Mouse (Mus musculus): Measurements from ENCODE around the gene Cldn34c1. TPM values are rescaled to one million over a fixed set of nuclear protein-coding genes. Genes with fewer than 3 reads are reported as not detected.
"Not testable (repeated sequence)": the region's sequence is repeated elsewhere in the genome, so short reads cannot be mapped to it uniquely, and the experiment has no call there.

Gene Cldn34c1
- polyA plus RNA-seq (2015; fragmentation: Nextera tagmentation; extraction: Ambion mirVana): 4.8 and 5.5 TPM in 2 replicates

DNA sequence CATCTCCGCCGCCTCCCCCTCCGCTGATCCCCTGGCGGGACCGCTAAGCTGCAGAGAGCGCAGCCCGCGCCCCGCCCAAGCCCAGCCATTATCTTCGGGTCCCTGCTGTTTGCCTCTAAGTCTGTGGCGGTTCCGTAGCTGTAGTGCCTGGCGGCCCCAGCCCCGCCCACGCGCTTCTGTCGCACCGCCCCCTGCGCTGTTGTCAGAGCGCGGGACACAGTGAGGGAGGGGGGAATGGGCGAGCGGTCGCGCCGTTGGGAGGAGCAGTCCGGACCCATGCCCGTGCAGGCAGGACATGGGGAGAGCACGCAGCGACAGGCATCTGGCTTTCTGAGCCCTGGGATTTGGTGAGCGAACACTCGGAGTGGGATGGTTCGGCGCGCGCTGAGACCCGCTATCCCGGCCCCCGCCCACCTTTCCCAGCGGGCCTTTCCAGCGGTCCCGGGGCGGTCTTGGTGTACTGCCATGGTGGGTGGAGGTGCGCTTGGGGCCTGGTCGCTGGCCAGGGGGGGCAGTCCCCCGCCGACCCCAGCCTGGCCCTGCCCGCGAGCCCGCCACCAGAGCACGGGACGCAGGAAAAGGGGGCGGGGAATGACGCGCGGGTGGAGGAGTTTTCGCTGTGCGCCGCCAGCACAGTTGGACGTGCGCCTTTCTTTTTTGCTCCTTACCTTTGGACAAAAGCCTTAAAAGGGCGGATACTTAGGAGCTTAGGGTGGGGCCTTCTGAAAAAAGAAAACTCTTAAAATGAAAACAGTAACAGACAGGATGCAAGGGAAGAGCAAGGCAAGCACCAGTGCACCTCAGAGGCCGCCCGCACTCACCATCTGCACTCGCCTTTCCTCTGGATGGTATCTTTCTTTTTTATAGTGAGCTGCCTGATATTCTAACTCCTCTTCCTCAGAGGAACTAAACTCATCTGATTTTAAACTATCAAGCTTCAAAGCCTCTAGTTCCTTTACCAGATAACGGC is at the start of gene Cldn34c1:
Gene Cldn34c1, plus strand, starts transcription at position 205 of the 970 bp plus-strand sequence.
- DNase-seq (ENCODE audit: low spot score): peak; percentile 73
- Histone ChIP-seq H3K4me1 (replicated peaks; ENCODE audit: control insufficient read depth, insufficient read depth) (no peaks in the 10 kb centered on the region), H3K36me3 (ENCODE audit: control insufficient read depth, insufficient read depth, low read length) (no peaks in the 10 kb centered on the region), H3K9ac (ENCODE audit: low read length) (peak within 1 kb of the TSS; percentile 57), H3K4me3 (ENCODE audit: low read depth, low read length) (peak within 1 kb of the TSS; percentile 49), H3K27me3 (ENCODE audit: control insufficient read depth, insufficient read depth, low read length) (no peaks in the 10 kb centered on the region), H3K4me2 (replicated peaks; ENCODE audit: low read depth) (peak within 1 kb of the TSS; percentile 49), H3K9me3 (ENCODE audit: control insufficient read depth, low read length) (no peaks in the 10 kb centered on the region), H3K27ac (replicated peaks) (peak within 1 kb of the TSS; percentile 85)
- 8% methylated on average over 49 of the region's 66 CpGs for WGBS
- peak; percentile 97 for ATAC-seq (ENCODE audit: low FRiP score, low TSS enrichment)
- TF ChIP-seq EP300 (optimal IDR thresholded peaks at IDR 0.05) (no peak), CTCF (IDR thresholded peaks at IDR 0.05; ENCODE audit: low read depth) (no peak)

DNA sequence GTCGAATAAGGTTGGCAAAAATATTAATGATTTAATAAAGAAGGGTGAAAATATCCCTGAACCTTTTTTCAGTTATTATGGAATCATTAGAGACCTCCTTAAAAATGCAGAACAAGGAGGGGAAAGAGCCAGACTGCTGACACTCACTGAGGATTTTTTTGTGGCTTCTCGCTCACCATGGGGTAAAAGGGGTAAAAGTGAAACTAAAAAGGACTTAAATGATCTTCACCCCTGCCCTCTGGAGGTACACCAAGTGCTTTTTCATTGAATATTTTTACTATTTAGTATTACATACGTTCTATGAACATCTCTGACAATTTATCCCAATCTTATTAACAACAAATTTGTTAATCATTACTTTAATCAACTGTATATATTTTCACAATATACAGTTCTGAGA is 15.9 kb upstream of the Cldn34c1 start:
- no peak overlapping the region for H3K4me2 ChIP-seq (replicated peaks; ENCODE audit: low read depth)
- H3K4me3 ChIP-seq (ENCODE audit: low read depth, low read length): no peak overlapping the region
- no peaks in the 10 kb centered on the region for H3K27me3 ChIP-seq (ENCODE audit: control insufficient read depth, insufficient read depth, low read length)
- no peak overlapping the region for H3K27ac ChIP-seq (replicated peaks)
- no peaks in the 10 kb centered on the region for H3K36me3 ChIP-seq (ENCODE audit: control insufficient read depth, insufficient read depth, low read length)
- no peaks in the 10 kb centered on the region for H3K9me3 ChIP-seq (ENCODE audit: control insufficient read depth, low read length)
- DNase-seq (ENCODE audit: low spot score) (no peak), ATAC-seq (ENCODE audit: low FRiP score, low TSS enrichment) (no peak)
- no peaks in the 10 kb centered on the region for H3K4me1 ChIP-seq (replicated peaks; ENCODE audit: control insufficient read depth, insufficient read depth)
- 74% methylated on average over 3 of the region's 3 CpGs for WGBS
- TF ChIP-seq CTCF (IDR thresholded peaks at IDR 0.05; ENCODE audit: low read depth): no peak
- no peak for TF ChIP-seq EP300 (optimal IDR thresholded peaks at IDR 0.05)
- no peak overlapping the region for H3K9ac ChIP-seq (ENCODE audit: low read length)

DNA sequence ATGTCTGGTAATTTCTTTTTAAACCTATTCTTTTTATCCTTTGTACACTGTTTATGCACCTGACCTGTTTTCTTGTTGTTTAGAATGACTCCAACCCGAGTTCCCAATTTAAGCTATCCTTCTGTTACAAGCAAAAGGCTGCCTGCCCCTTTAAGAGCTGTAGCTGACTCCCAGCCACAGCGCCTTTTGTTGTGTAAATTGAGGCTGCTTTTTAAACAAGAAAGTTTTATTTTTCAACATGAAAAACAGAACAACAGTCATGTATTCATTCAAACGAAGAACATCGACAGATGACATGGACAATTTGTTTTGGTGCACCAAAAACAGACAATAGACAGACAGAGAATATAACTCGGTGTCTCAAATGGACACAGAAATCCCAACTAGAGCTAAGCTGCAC is 489 bp upstream of the Cldn34c1 start:
- DNase-seq (ENCODE audit: low spot score); ATAC-seq (ENCODE audit: low FRiP score, low TSS enrichment); H3K27me3 ChIP-seq (ENCODE audit: control insufficient read depth, insufficient read depth, low read length); H3K4me1 ChIP-seq (replicated peaks; ENCODE audit: control insufficient read depth, insufficient read depth); H3K36me3 ChIP-seq (ENCODE audit: control insufficient read depth, insufficient read depth, low read length); H3K9me3 ChIP-seq (ENCODE audit: control insufficient read depth, low read length): not testable (repeated sequence)
- Histone ChIP-seq H3K4me2 (replicated peaks; ENCODE audit: low read depth) (peak overlapping the region; percentile 49), H3K4me3 (ENCODE audit: low read depth, low read length) (peak overlapping the region; percentile 49), H3K27ac (replicated peaks) (peak overlapping the region; percentile 85), H3K9ac (ENCODE audit: low read length) (peak overlapping the region; percentile 57; the same call in 1 of the 2 replicates)
- WGBS: 13% methylated on average over 5 of the region's 5 CpGs

DNA sequence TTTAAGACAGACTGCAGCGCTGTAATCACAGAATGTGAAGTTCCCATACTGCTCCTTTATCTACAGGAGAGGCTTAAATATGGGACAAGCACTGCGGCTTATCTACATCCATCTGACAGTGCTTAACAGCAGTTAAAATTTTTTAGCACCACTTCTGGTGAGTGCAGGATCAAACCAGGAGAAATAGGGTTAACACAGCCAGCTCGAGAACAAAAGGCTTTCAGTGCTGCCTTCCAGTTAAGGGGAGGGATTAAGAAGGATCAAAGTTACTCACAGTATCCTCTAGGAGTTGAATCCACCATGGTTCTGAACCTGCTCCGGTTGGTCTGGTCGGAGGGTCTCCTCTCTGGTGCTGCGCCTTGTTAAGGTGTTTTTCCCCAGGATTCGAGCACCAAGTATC is 1.4 kb downstream of the Cldn34c1 start:
- WGBS: 24% methylated on average over 7 of the region's 7 CpGs
- H3K9ac ChIP-seq (ENCODE audit: low read length); ATAC-seq (ENCODE audit: low FRiP score, low TSS enrichment); DNase-seq (ENCODE audit: low spot score); H3K4me1 ChIP-seq (replicated peaks; ENCODE audit: control insufficient read depth, insufficient read depth); H3K27me3 ChIP-seq (ENCODE audit: control insufficient read depth, insufficient read depth, low read length); H3K9me3 ChIP-seq (ENCODE audit: control insufficient read depth, low read length); H3K27ac ChIP-seq (replicated peaks); H3K36me3 ChIP-seq (ENCODE audit: control insufficient read depth, insufficient read depth, low read length): not testable (repeated sequence)
- H3K4me2 ChIP-seq (replicated peaks; ENCODE audit: low read depth): peak overlapping the region; percentile 49
- H3K4me3 ChIP-seq (ENCODE audit: low read depth, low read length): peak overlapping the region; percentile 49

DNA sequence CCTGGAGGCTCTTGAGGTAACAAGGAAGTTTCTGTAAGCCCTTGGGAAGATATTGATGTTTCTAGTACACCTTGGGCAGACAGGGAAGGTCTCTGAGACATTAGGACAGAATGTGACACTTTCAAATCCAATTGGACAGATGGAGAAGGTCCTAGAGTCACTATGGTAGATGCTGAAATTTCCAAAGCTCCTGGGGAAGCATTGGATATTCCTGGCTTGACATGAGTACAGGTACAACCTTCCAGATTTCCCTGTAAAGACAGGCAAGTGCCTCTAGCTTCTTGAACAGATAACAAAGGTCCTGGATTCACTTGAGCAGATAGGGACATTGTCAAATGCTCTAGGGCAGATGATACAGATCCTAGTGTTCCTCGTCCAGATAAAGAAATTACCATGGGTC is 119.1 kb downstream of the Cldn34c1 start, which contains the start of gene Srsx:
Gene Srsx, minus strand, starts transcription at position 101 of the 400 bp plus-strand sequence.
- H3K9ac ChIP-seq (ENCODE audit: low read length); H3K4me1 ChIP-seq (replicated peaks; ENCODE audit: control insufficient read depth, insufficient read depth); H3K4me2 ChIP-seq (replicated peaks; ENCODE audit: low read depth); H3K4me3 ChIP-seq (ENCODE audit: low read depth, low read length); H3K27me3 ChIP-seq (ENCODE audit: control insufficient read depth, insufficient read depth, low read length); ATAC-seq (ENCODE audit: low FRiP score, low TSS enrichment); H3K9me3 ChIP-seq (ENCODE audit: control insufficient read depth, low read length); H3K27ac ChIP-seq (replicated peaks); DNase-seq (ENCODE audit: low spot score); H3K36me3 ChIP-seq (ENCODE audit: control insufficient read depth, insufficient read depth, low read length): not testable (repeated sequence)
- WGBS: no CpG with 5 or more reads among the region's 1 CpGs

Other genes with a start within 250 kb of the Cldn34c1 start
- gene Gm17521, start 73.8 kb upstream of the Cldn34c1 start, polyA plus RNA-seq (2015; fragmentation: Nextera tagmentation; extraction: Ambion mirVana): not detected in 2 replicates
- not detected in 2 replicates for gene Srsx, start 119.0 kb downstream of the Cldn34c1 start, polyA plus RNA-seq (2015; fragmentation: Nextera tagmentation; extraction: Ambion mirVana)
- gene Gm17577, start 143.4 kb downstream of the Cldn34c1 start, polyA plus RNA-seq (2015; fragmentation: Nextera tagmentation; extraction: Ambion mirVana): not detected in 2 replicates

Data from stomach, postnatal 0 days (tissue).